Mouse (Mus musculus) spleen, adult 2 months (tissue): ENCODE measurements at regions not wholly inside any gene's neighbourhood (a gene's known extent, or its start where the extent isn't known, plus 50 kb on each side); places are given as distances from the start of the nearest gene placed in this dataset.

Source experiments
- DNase-seq, 2 experiments: peaks; one replicate each; pipeline versions ENCODE4 v3.0.0 to v3.0.0-alpha.2; 2012 to 2021; ENCODE audit warnings: low spot score in 2 of 2, low read depth in 1 of 2
- H3K27ac ChIP-seq: fragments of 200-500 bp; 2 replicates; pipeline ENCODE4 v1.5.1; 2012; ENCODE audit warnings: low read length, inconsistent platforms; ENCODE audit not compliant: insufficient read depth
- H3K27me3 ChIP-seq: fragments of 200-500 bp; 2 replicates; pipeline ENCODE4 v1.6.1; 2012; ENCODE audit warnings: mild to moderate bottlenecking, moderate library complexity, low read length, inconsistent platforms; ENCODE audit not compliant: control insufficient read depth, insufficient read depth
- H3K36me3 ChIP-seq: fragments of 200-500 bp; 2 replicates; pipeline ENCODE4 v1.6.1; 2012; ENCODE audit warnings: mild to moderate bottlenecking, low read length, inconsistent platforms; ENCODE audit not compliant: control insufficient read depth, insufficient read depth
- H3K4me1 ChIP-seq: fragments of 200-500 bp; 2 replicates; pipeline ENCODE4 v1.6.1; 2011; ENCODE audit warnings: inconsistent platforms; ENCODE audit not compliant: control insufficient read depth, insufficient read depth, insufficient read length
- H3K4me3 ChIP-seq: fragments of 200-500 bp; 2 replicates; pipeline ENCODE4 v1.5.1; 2011; ENCODE audit warnings: mild to moderate bottlenecking, inconsistent platforms; ENCODE audit not compliant: insufficient read depth, insufficient read length; ENCODE audit errors: extremely low read depth
- CTCF ChIP-seq: fragments of 200-500 bp; IDR thresholded peaks from 2 replicates; pipeline ENCODE4 v1.5.1; 2011; ENCODE audit warnings: mild to moderate bottlenecking, inconsistent platforms; ENCODE audit not compliant: insufficient read depth, insufficient read length, insufficient replicate concordance; ENCODE audit errors: extremely low read depth
- POLR2A ChIP-seq: fragments of 200-500 bp; IDR thresholded peaks from 2 replicates; pipeline ENCODE4 v1.6.1; 2011; ENCODE audit warnings: low read depth, low read length, inconsistent platforms
- WGBS: fragments of 180-500 bp; shearing (Covaris S2); methylation state at CpG from one replicate; pipeline ENCODE4 v1.1.7; 2018; 5-methylcytosine and 5-hydroxymethylcytosine counted together

DNA sequence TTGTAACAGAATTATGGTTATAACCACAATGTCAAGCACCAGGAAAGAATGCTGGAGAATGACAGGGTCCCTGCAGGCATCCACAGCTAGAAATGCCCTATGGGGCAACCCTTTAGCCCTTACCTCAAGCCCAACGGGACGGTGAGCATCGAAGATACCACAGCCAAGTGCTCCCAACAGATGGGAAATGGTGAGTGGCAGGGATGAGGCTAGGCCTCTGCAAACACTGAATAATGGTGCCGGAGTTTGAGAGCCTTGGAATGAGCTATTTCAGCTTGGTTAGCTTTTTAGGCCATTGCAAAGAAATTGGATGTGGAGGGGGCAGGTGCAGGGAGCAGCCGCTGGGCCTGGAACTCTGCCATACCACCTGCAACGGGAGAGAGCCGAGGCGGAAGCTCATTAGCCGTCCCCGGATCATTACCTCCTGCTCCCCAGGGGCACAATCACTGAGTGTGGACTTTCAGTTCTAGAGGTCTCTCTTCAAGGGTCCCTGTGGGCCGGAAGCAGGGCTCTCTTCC, 117.9 kb downstream of the Usp31 start:
- WGBS: 82% methylated on average over 11 of the region's 11 CpGs
- DNase-seq: no peak
- Histone ChIP-seq H3K4me3 (no peak overlapping the region), H3K4me1 (no peaks in the 10 kb centered on the region), H3K27me3 (no peaks in the 10 kb centered on the region), H3K36me3 (no peaks in the 10 kb centered on the region), H3K27ac (no peak overlapping the region)
- no peak for TF ChIP-seq CTCF
- TF ChIP-seq POLR2A: no peak

DNA sequence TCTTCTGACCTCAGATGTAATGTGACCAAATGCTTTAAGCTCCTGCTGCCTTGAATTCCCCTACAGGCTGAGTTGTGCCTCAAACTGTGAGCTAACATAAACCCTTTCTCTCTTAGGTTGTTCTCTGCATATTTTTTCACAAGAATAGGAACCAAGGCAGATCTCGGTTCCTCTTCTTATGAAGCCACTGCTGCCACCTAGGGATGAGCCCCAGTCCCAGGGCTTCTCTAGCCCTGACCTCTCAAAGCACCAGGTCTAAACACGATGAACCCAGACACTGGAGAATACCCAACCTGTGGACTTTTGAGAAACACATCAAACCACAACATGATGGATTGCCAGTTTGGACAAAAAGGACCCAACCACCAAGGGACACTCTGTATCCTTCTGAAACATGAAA, 119.3 kb downstream of the Usp31 start:
- 33% methylated on average over 2 of the region's 2 CpGs for WGBS
- TF ChIP-seq POLR2A (no peak), CTCF (no peak)
- no peaks in the 10 kb centered on the region for H3K36me3 ChIP-seq
- no peak overlapping the region for H3K4me3 ChIP-seq
- H3K4me1 ChIP-seq: no peaks in the 10 kb centered on the region
- H3K27ac ChIP-seq: no peak overlapping the region
- H3K27me3 ChIP-seq: no peaks in the 10 kb centered on the region
- no peak for DNase-seq

DNA sequence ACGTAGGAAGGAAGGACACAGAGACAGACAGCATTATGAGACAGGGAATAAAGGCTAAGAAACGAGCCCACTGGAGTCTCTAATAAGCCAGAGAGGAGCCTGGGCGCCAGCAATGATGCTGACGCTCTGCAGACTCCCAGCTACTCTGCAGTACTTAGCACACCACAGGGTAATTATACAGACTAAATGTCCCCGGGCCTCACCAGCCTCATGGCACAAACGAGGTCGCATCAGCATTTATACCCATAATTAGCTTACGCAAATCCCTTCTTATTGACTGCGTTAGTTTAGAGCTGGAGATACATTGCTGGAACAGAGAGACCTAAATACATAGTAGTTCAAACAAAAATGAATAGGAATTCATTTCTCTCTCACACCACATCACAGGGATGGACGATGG, 121.3 kb downstream of the Usp31 start:
- no peaks in the 10 kb centered on the region for H3K36me3 ChIP-seq

DNA sequence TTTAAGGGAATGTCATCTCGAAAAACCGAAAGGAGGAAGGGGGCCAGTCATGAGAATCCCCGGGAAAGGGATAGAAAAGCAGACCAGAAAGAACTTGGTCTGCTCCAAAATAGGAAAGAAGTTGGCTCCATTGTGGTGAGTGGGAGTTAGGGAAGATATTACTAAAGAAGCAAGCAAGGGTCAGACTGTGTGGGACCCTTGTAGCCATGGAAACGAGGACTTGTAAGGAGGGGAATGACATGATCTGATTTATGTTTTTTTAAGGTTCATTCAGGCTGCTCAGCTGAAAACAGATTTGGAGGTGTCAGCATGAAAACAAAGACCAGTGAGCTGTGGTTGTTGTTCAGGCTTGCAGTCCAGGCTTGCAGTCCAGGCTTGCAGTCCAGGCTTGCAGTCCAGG, 127.6 kb downstream of the Usp31 start:
- no peak for DNase-seq
- TF ChIP-seq POLR2A (no peak), CTCF (no peak)
- Histone ChIP-seq H3K36me3 (no peaks in the 10 kb centered on the region), H3K4me1 (no peaks in the 10 kb centered on the region), H3K27ac (no peak overlapping the region), H3K27me3 (no peaks in the 10 kb centered on the region), H3K4me3 (no peak overlapping the region)
- 71% methylated on average over 4 of the region's 4 CpGs for WGBS

More for the DNA sequence above, 121.3 kb downstream of the Usp31 start:
- no peak for DNase-seq
- TF ChIP-seq POLR2A: no peak
- TF ChIP-seq CTCF: no peak
- H3K27me3 ChIP-seq: no peaks in the 10 kb centered on the region
- H3K27ac ChIP-seq: no peak overlapping the region
- WGBS: 86% methylated on average over 10 of the region's 10 CpGs
- no peaks in the 10 kb centered on the region for H3K4me1 ChIP-seq
- no peak overlapping the region for H3K4me3 ChIP-seq

DNA sequence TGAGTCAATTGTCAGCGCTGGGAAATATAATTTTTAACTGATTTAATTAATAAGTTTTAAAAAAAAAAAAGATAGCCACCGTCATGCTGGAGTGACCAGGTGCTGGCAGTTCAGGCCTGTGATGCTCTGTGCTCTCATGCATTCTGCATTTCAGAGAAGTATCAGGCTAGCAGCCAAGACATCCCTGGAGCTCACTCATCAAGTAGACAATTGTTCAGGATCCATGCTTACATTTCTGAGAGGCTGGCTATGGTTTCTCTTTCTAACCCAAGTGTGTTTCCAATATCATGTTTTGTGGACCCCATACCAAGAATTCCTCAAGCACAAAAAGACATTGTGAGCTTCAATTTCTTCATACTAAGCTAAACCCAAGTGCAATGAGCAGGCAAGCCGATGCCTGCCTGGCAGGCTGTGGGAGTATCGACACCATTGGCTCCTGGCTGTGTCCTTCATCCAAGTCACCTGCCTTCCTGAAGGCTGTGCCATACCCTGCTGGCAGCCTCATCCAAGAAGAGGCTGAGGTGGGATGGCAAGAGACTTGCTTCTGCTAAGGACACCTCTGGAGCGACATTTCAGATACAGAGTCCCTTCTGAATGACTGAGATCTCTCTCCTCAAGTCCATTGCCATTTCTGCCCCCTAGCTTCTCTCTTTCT, 134.2 kb downstream of the Usp31 start:
- WGBS: 80% methylated on average over 5 of the region's 5 CpGs
- Histone ChIP-seq H3K4me3 (no peak overlapping the region), H3K36me3 (no peaks in the 10 kb centered on the region), H3K4me1 (no peaks in the 10 kb centered on the region), H3K27ac (no peak overlapping the region), H3K27me3 (no peaks in the 10 kb centered on the region)
- no peak for DNase-seq
- no peak for TF ChIP-seq POLR2A
- TF ChIP-seq CTCF: no peak

DNA sequence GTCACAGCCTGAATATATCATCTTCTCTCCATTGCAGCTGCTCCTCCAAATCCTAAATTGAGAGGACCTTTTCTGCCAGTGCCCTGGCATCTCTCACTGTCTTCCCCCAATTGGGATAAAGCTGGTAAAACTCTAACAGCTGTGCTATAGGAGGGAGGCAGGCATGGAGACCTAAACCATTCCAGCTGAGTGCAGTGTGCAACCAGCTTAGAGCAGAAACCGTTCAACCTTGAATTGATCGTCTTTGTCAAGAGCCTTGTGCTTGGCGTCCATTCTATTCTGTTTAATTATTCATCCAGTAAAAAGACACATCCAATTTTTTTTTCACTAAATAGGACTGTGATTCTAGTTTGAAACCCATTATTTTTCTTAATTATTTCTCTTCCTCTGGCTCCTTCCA, 135.3 kb downstream of the Usp31 start:
- Histone ChIP-seq H3K4me3 (no peak overlapping the region), H3K27ac (no peak overlapping the region), H3K36me3 (no peaks in the 10 kb centered on the region), H3K27me3 (no peaks in the 10 kb centered on the region), H3K4me1 (no peaks in the 10 kb centered on the region)
- DNase-seq: no peak
- WGBS: 80% methylated on average over 3 of the region's 3 CpGs
- no peak for TF ChIP-seq POLR2A
- no peak for TF ChIP-seq CTCF

DNA sequence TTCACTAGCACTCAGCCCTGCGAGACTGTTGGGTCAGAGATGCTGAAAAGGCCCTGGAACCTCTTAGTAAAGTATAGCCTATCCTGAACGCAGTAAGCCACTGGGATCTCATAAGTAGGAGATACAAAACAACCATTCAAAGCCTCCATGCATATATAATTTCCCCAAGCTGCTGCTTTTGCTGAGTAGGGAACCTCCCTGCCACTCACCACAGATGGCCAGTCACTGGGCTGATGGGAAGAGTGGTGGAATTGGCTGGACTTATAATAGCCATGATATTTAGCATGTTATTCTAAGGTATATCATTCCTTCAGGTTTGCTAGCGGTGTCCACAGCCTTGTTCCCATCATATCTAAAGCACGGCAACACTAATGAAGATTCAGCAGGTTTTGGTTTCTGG, 135.8 kb downstream of the Usp31 start:
- no peak for DNase-seq
- no peaks in the 10 kb centered on the region for H3K36me3 ChIP-seq
- 80% methylated on average over 4 of the region's 4 CpGs for WGBS
- no peaks in the 10 kb centered on the region for H3K27me3 ChIP-seq
- no peaks in the 10 kb centered on the region for H3K4me1 ChIP-seq
- no peak overlapping the region for H3K27ac ChIP-seq
- TF ChIP-seq CTCF (no peak), POLR2A (no peak)
- H3K4me3 ChIP-seq: no peak overlapping the region

DNA sequence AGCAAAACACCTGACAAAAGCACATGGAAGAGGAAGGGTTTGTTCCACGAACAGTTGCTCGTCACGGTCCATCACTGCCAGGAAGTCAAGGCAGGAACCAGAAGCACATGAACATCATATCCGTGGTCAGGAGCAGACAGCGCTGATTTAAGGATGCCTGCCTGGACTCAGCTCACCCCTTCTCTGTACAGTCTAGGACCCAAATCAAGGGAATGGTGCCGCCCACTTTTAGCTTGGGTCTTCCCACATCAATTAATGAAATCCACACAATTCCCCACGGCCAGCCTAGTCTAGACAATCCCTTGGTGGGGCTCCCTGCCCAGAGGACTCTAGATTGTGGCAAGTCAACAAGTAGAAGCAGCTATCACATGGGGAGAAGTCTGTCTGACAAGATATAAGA, 137.8 kb downstream of the Usp31 start:
- H3K4me3 ChIP-seq: no peak overlapping the region
- TF ChIP-seq POLR2A (no peak), CTCF (no peak)
- 43% methylated on average over 7 of the region's 7 CpGs for WGBS

More for the DNA sequence above, 137.8 kb downstream of the Usp31 start:
- DNase-seq: no peak
- no peaks in the 10 kb centered on the region for H3K36me3 ChIP-seq
- no peaks in the 10 kb centered on the region for H3K4me1 ChIP-seq
- H3K27ac ChIP-seq: no peak overlapping the region
- H3K27me3 ChIP-seq: no peaks in the 10 kb centered on the region
